Mouse (Mus musculus) kidney, embryonic 14.5 days (tissue): ENCODE results near the gene Ankrd13a. TPM values are rescaled to one million over a fixed set of nuclear protein-coding genes. Genes with fewer than 3 reads are reported as not detected.

ENCODE experiments used
- ATAC-seq: fragments of 200-750 bp; cut with Nextera tagmentation; 2 replicates; pipeline ENCODE4 v1.8.0; 2017; ENCODE audit warnings: moderate number of reproducible peaks, mild to moderate bottlenecking, moderate TSS enrichment, moderate library complexity; ENCODE audit not compliant: low FRiP score, low TSS enrichment
- H3K27ac ChIP-seq: fragments of 300-500 bp; sonication (generic); 2 replicates; pipeline ENCODE4 v1.5.1; 2014; ENCODE audit warnings: low read depth, mild to moderate bottlenecking, low read length, moderate library complexity, mixed read lengths
- H3K27me3 ChIP-seq: fragments of 300-500 bp; sonication (generic); 2 replicates; pipeline ENCODE4 v1.6.1; 2014; ENCODE audit warnings: mild to moderate bottlenecking, low read length; ENCODE audit not compliant: control insufficient read depth, insufficient read depth
- H3K36me3 ChIP-seq: fragments of 300-500 bp; sonication (generic); 2 replicates; pipeline ENCODE4 v1.6.1; 2014; ENCODE audit warnings: low read length, mixed read lengths; ENCODE audit not compliant: control insufficient read depth, insufficient read depth
- H3K4me1 ChIP-seq: fragments of 300-500 bp; sonication (generic); 2 replicates; pipeline ENCODE4 v1.6.1; 2014; ENCODE audit warnings: low read length, mixed read lengths; ENCODE audit not compliant: control insufficient read depth, insufficient read depth
- H3K4me2 ChIP-seq: fragments of 300-500 bp; sonication (generic); replicated peaks from 2 replicates; pipeline ENCODE4 v1.6.1; 2014; ENCODE audit warnings: low read depth, mild to moderate bottlenecking, low read length
- H3K4me3 ChIP-seq: fragments of 300-500 bp; sonication (generic); 2 replicates; pipeline ENCODE4 v1.5.1; 2014; ENCODE audit warnings: mild to moderate bottlenecking, low read length
- H3K9ac ChIP-seq: fragments of 300-500 bp; sonication (generic); 2 replicates; pipeline ENCODE4 v1.6.1; 2014; ENCODE audit warnings: low read depth, mild to moderate bottlenecking, low read length, moderate library complexity
- H3K9me3 ChIP-seq: fragments of 300-500 bp; sonication (generic); 2 replicates; pipeline ENCODE4 v1.6.1; 2016; ENCODE audit warnings: low read length; ENCODE audit not compliant: control insufficient read depth
- WGBS: fragments of 180-500 bp; shearing (Covaris S2); extraction: QIAGEN DNeasy Blood & Tissue Kit; methylation state at CpG from one replicate; pipeline ENCODE4 v1.1.7; 2014; 5-methylcytosine and 5-hydroxymethylcytosine counted together
- polyA plus RNA-seq: library from polyadenylated mRNA; unstranded; fragments of >200 nt; fragmentation: Nextera tagmentation; extraction: Ambion mirVana; gene quantifications from 2 replicates; pipeline ENCODE4 v1.2.1, GENCODE M21; 2014

Gene Ankrd13a
- polyA plus RNA-seq, 1 experiment from 2014 or later = 67.9 TPM

DNA sequence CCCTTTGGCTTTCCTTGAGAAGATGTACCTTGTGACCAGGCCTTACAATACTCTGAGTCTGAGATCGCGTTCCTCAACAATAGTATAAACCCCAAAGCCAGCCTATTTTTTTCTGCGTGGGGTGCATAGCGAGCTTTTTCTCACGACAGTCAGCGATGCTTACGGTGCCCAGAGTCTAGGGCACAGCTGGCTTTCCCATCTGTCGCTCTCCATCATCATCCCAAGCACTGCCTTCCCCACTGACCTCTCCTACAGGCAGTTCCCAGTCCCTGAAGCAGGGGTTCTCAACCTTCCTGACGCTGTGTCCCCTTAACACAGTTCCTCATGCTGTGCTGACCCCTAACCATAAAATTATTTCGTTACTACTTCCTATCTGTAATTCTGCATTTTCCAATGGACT, 31.9 kb upstream of the Ankrd13a start:
- no peak overlapping the region for H3K4me3 ChIP-seq
- no peak overlapping the region for H3K4me2 ChIP-seq
- no peak for ATAC-seq
- H3K9ac ChIP-seq = no peak overlapping the region
- no peaks in the 10 kb centered on the region for H3K27me3 ChIP-seq
- H3K36me3 ChIP-seq = peaks cover 82% of the 10 kb centered on the region
- H3K27ac ChIP-seq = no peak overlapping the region
- H3K4me1 ChIP-seq = no peaks in the 10 kb centered on the region
- 96% methylated on average over 10 of the region's 10 CpGs for WGBS
- H3K9me3 ChIP-seq = no peaks in the 10 kb centered on the region

DNA sequence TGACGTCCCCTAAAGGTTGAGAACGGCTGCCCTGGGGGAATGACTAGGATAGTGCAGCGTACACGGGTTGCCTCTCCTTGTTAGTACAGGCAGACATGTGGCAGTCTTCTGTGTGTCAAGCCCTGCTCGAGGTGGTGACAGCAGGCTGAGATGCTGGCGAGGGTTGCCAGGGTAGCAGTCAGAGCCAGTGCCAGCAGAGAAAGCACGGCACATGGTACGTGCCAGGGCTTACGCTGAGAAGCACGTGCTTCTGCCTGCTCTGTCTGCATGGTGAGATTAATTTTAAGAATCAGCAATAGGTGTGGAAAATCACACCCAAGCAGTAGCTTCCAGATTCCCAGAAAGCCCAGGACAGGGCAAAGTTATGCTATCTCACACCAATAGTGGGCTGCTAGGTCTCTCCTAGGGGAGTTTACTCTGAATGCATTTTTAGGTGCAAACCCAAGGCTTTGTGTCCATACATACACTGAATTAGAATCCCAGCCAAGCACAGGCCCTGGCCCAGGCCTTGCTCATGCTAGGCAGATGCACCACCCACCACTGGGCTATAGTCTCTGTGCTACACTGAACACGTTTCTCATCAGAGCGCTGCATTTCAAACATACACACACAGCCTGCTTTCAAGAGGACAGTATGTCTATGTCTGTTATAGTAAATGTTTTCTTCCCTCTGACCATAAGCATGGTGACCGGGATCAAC, 31.3 kb upstream of the Ankrd13a start:
- Histone ChIP-seq H3K36me3 (peaks cover 82% of the 10 kb centered on the region), H3K4me1 (no peaks in the 10 kb centered on the region), H3K4me2 (no peak overlapping the region), H3K27me3 (no peaks in the 10 kb centered on the region), H3K9me3 (no peaks in the 10 kb centered on the region), H3K27ac (no peak overlapping the region), H3K9ac (no peak overlapping the region), H3K4me3 (no peak overlapping the region)
- ATAC-seq = no peak
- WGBS = 93% methylated on average over 13 of the region's 13 CpGs

DNA sequence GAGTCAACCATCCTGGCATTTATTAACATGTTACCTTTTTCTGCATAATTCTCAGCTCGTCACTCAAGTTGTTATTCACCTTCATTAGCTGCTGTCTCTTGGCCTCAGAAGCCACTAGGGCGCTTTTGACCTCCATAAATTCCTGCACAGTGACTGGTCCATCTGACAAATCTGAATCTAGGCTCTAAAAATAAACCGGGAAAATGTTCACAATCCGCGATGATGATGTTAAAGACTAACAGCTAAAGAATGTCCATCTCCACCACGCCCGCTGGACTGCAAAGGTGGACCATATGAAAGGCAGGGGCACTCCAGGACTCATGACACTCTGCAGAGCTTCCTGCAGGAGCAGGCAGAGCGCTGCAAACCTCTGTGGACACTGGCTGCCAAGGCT, 30.8 kb upstream of the Ankrd13a start:
- no peaks in the 10 kb centered on the region for H3K9me3 ChIP-seq
- H3K4me1 ChIP-seq = no peaks in the 10 kb centered on the region
- ATAC-seq = no peak
- H3K4me2 ChIP-seq = no peak overlapping the region
- H3K9ac ChIP-seq = no peak overlapping the region
- WGBS = 91% methylated on average over 8 of the region's 8 CpGs
- H3K36me3 ChIP-seq = peaks cover 82% of the 10 kb centered on the region
- no peak overlapping the region for H3K4me3 ChIP-seq
- H3K27me3 ChIP-seq = no peaks in the 10 kb centered on the region
- no peak overlapping the region for H3K27ac ChIP-seq

DNA sequence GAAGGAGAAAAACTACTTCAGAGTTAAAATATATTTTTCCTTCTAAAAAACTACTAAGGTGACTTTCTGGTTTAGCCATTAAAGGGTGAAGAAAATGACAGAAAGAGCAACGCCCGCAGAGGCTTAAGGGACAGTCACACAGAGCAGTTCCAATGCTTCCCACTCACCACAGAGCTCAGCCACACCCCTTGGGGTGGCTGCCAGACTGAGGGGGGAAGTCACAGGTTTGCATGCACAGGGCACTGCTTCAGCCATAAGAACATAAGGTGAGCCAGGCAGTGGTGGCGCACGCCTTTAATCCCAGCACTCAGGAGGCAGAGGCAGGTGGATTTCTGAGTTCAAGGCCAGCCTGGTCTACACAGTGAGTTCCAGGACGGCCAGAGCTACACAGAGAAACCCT, 28.9 kb upstream of the Ankrd13a start:
- Histone ChIP-seq H3K27me3 (no peaks in the 10 kb centered on the region), H3K4me2 (no peak overlapping the region), H3K9ac (no peak overlapping the region), H3K4me3 (no peak overlapping the region), H3K9me3 (no peaks in the 10 kb centered on the region), H3K36me3 (peaks cover 85% of the 10 kb centered on the region), H3K27ac (no peak overlapping the region), H3K4me1 (no peaks in the 10 kb centered on the region)
- ATAC-seq = no peak
- 90% methylated on average over 5 of the region's 5 CpGs for WGBS

DNA sequence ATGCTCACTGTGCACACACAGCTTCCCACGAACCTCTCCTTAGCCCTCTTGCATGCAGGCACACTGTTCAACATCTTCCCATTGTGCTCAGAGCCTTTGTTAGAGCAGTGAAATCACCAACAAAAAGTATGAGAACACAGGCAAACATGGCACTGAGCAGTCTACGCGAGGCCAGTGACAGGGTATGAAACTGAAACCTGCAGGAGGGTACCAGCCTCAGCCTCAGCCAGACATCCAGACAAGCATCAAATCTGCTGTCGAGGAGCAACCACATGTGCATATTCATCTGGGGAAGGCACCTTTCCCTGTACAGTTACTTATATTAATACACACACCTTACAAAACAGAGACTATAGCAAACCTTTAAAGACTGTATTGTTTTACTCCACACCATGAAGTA, 27.6 kb upstream of the Ankrd13a start:
- Histone ChIP-seq H3K4me2 (no peak overlapping the region), H3K27me3 (no peaks in the 10 kb centered on the region), H3K9me3 (no peaks in the 10 kb centered on the region), H3K27ac (no peak overlapping the region), H3K4me1 (no peaks in the 10 kb centered on the region), H3K36me3 (peaks cover 84% of the 10 kb centered on the region), H3K4me3 (no peak overlapping the region), H3K9ac (no peak overlapping the region)
- 92% methylated on average over 4 of the region's 4 CpGs for WGBS
- ATAC-seq = no peak

DNA sequence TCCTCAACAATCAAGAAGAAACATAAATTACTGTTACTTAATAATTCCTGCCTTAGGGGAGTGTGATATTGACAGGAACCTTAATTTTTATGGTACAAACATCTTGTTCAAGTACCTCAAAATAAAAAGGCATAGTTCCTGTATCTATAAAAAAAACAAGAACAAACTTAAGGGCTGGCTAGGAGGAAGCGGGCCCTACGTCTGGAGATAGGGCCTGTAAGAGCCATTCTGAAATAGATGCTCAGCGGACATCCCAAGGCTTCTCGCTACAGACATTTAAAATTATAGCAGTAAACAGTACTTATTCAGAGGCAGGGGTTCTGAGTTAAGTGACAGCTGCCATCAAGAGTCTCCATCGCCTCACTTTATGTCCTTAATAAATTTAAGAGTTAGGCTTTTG, 27.0 kb upstream of the Ankrd13a start:
- no peaks in the 10 kb centered on the region for H3K27me3 ChIP-seq
- H3K4me2 ChIP-seq = no peak overlapping the region
- ATAC-seq = no peak
- H3K27ac ChIP-seq = no peak overlapping the region
- no peaks in the 10 kb centered on the region for H3K4me1 ChIP-seq
- H3K36me3 ChIP-seq = peaks cover 82% of the 10 kb centered on the region
- H3K9ac ChIP-seq = no peak overlapping the region
- WGBS = 93% methylated on average over 5 of the region's 5 CpGs
- no peak overlapping the region for H3K4me3 ChIP-seq
- H3K9me3 ChIP-seq = no peaks in the 10 kb centered on the region

DNA sequence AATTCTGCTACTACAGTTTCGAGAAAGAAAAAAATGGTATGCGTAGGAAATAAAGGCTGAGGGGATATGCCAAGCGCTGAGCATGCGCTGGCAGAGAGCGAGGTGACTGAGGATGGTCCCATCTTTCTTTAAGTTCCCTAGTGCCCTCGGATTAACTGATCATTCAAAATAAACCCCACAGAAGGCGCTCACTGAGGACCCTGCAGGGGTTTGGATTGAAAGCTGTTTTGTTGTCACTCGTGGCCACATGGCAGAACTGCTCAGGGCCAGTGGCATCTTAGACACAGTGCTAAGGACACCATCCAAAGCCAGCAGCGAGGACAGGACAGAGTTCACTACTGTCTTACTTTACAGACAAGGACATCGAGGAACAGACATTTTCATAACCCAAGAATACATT, 24.2 kb upstream of the Ankrd13a start:
- Histone ChIP-seq H3K36me3 (peaks cover 79% of the 10 kb centered on the region), H3K4me3 (no peak overlapping the region), H3K27ac (no peak overlapping the region), H3K9me3 (no peaks in the 10 kb centered on the region), H3K27me3 (no peaks in the 10 kb centered on the region), H3K4me1 (no peaks in the 10 kb centered on the region), H3K4me2 (no peak overlapping the region), H3K9ac (no peak overlapping the region)
- no peak for ATAC-seq
- 86% methylated on average over 10 of the region's 10 CpGs for WGBS

DNA sequence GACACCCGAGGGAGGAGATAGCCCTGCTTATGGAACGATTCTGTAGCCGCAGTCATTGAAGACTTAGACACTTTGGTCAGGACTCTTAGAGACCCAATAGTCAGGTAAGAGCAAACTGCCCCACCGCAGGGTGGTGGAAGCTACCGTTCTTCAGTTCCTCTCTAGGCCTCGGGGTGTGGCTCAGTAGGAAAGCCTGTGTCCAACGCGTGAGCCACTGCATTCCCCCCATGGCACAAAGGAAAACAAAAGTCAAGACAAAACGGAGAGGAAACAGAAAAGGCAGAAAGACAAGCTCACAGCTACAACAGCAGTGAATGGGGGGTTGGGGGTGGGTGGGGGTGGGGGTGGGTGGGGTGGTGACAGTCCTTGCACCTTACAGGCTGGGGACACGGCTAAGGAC, 22.1 kb upstream of the Ankrd13a start:
- Histone ChIP-seq H3K27me3 (no peaks in the 10 kb centered on the region), H3K9me3 (no peaks in the 10 kb centered on the region), H3K4me3 (no peak overlapping the region), H3K27ac (no peak overlapping the region), H3K4me2 (no peak overlapping the region), H3K36me3 (peaks cover 78% of the 10 kb centered on the region), H3K9ac (no peak overlapping the region), H3K4me1 (no peaks in the 10 kb centered on the region)
- no peak for ATAC-seq
- 91% methylated on average over 10 of the region's 10 CpGs for WGBS

DNA sequence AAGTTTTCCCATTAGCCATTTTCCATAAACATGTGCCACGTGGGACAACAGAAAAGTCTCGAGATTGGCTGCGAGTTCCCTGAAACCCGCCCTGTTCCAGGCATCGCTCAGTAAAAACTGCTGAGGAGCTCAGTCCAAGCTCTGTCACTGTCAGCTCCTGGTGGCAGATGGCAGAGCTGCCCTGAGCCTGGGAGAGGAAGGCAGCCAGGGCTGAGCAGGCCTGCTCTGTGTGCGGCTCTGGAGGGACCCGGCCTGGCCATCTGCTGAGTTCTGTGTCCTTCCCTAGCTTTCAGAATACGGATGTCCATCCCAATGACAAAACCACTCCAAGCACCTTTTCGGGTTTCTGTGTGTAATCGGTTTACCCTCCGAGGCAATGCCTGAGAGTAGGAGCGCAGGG, 21.1 kb upstream of the Ankrd13a start:
- no peak overlapping the region for H3K9ac ChIP-seq
- no peak overlapping the region for H3K4me3 ChIP-seq
- H3K4me1 ChIP-seq = no peaks in the 10 kb centered on the region
- H3K4me2 ChIP-seq = no peak overlapping the region
- peaks cover 71% of the 10 kb centered on the region for H3K36me3 ChIP-seq
- 93% methylated on average over 12 of the region's 12 CpGs for WGBS
- H3K27ac ChIP-seq = no peak overlapping the region
- no peak for ATAC-seq
- H3K27me3 ChIP-seq = no peaks in the 10 kb centered on the region
- no peaks in the 10 kb centered on the region for H3K9me3 ChIP-seq
